Mouse (Mus musculus) urinary bladder, adult 2 months (tissue): Measurements from ENCODE around the gene Ankrd13c. TPM values are rescaled to one million over a fixed set of nuclear protein-coding genes. Genes with fewer than 3 reads are reported as not detected.

Experiments
- polyA plus RNA-seq: library from polyadenylated mRNA; depleted of rRNA; stranded (reverse); fragments of >200 nt; gene quantifications from 2 replicates; pipeline ENCODE4 v1.2.3, GENCODE M21; 2012; rRNA removed

The Ankrd13c gene
- polyA plus RNA-seq, 1 experiment = 25.0 TPM

Other genes starting within 250 kb of the Ankrd13c start
- gene Cth, start 22.2 kb upstream of the Ankrd13c start, polyA plus RNA-seq = 3.4 and 5.4 TPM in 2 replicates
- gene Srsf11, start 89.4 kb downstream of the Ankrd13c start, polyA plus RNA-seq = 292 and 372 TPM in 2 replicates
- gene Lrrc40, start 89.4 kb downstream of the Ankrd13c start, polyA plus RNA-seq = 16.4 and 17.2 TPM in 2 replicates